Mouse (Mus musculus) right cerebral cortex, postnatal 25 days (tissue): ENCODE data around the gene Gm3012.
"Not testable (repeated sequence)": the region's sequence is repeated elsewhere in the genome, so short reads cannot be mapped to it uniquely, and the experiment has no call there.

Experiments used
- DNase-seq: peaks from one replicate; pipeline ENCODE4 v3.0.0; 2022

The Gm3012 gene

GRCm38 (mm10) chr14:3634212-3634611, at the start of gene Gm3012:
Gene Gm3012, plus strand, starts transcription at chr14:3634512.
- not testable (repeated sequence) for DNase-seq

- not testable (repeated sequence) for DNase-seq
These were observed 17.4 kb downstream of the Gm3012 start, which contains the start of gene Gm3020 for GRCm38 (mm10) chr14:3651730-3652129. Gene Gm3020, plus strand, starts transcription at chr14:3652030.

DNA sequence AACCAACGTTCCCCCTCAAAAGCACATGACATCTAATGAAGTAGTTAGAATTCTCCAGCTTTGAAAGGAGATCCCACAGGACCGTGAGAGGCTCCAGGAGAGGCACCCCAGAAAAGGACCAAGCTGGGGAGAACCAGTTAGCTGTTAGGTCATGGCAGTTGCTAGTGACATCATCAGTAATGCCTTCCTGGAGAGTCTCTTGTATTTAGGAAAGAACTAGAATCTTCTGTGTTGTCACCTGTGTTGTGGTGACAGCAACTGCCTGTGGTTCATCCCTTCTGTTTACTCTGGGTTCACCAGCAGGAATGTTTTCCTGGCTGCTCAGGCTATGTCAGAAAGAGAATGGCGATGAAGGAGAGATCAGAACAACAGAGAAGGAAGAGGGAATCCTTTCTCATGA, 54.2 kb downstream of the Gm3012 start, which contains the start of gene Gm3043:
Gm3043 (plus strand) TSS at position 301 of the 400 bp plus-strand sequence.
- DNase-seq, result not testable (repeated sequence)
